Mouse (Mus musculus): ENCODE measurements around the gene Tas2r104. TPM values are rescaled to one million over a fixed set of nuclear protein-coding genes. Genes with fewer than 3 reads are reported as not detected.

Tas2r104 gene
- not detected in 2 replicates for polyA plus RNA-seq (2015; fragmentation: Nextera tagmentation; extraction: Ambion mirVana)

DNA sequence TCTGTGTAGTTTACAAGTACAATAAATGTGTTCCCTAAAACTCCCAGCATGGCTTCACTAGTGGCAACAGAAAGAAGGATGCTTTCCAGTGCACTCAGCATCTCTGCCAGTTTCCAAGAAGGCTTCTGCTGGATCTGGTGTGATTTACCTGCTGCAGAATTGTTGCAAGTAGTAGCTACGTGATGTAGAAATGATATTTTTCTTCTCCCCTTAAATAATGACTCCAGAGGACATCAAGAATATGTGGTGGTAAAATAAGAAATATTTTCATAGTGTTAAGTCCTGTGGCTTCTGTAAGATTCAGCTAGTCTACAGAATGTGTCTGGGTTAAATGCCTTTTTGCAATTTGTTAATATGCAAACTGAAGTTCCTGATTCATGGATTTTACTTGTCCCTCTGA lies at the start of gene Tas2r104:
Tas2r104 (minus strand) TSS at position 101 of the 400 bp plus-strand sequence.
- Histone ChIP-seq H3K27ac (ENCODE audit: low read depth, low read length) (no peak within 1 kb of the TSS), H3K4me2 (ENCODE audit: low read length) (no peak within 1 kb of the TSS), H3K9me3 (ENCODE audit: control insufficient read depth, low read length) (no peaks in the 10 kb centered on the region), H3K9ac (ENCODE audit: low read depth, low read length) (no peak within 1 kb of the TSS), H3K36me3 (ENCODE audit: control insufficient read depth, insufficient read depth, low read length) (no peaks in the 10 kb centered on the region), H3K4me3 (ENCODE audit: low read length) (no peak within 1 kb of the TSS), H3K27me3 (replicated peaks; ENCODE audit: control insufficient read depth, insufficient read depth, low read length) (no peaks in the 10 kb centered on the region), H3K4me1 (ENCODE audit: control insufficient read depth, insufficient read depth, low read depth, low read length) (no peaks in the 10 kb centered on the region)
- no peak for ATAC-seq
- WGBS, result 75% methylated on average over 1 of the region's 1 CpGs

DNA sequence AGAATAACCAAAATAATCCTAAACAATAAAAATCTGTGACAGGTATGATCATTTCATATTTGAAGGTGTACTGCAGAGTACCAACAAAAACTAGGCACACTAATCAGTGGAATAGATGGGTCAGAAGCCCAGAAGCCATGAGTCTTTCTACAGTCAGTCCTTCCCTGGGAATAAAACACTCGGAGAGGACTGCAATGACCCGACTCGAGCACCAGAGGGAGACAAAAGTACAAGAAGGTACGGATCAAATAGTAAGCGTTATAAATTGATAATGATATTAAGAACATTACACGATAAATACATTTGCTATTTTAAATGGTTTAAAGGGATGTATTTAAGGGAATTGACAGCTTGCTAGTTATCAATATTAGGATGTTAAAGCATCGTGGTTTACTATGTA lies 27.3 kb upstream of the Tas2r104 start:
- Histone ChIP-seq H3K9me3 (ENCODE audit: control insufficient read depth, low read length) (peaks cover 4% of the 10 kb centered on the region; the same call in 1 of the 2 replicates), H3K4me1 (ENCODE audit: control insufficient read depth, insufficient read depth, low read depth, low read length) (no peaks in the 10 kb centered on the region), H3K4me3 (ENCODE audit: low read length) (no peak overlapping the region), H3K36me3 (ENCODE audit: control insufficient read depth, insufficient read depth, low read length) (no peaks in the 10 kb centered on the region), H3K4me2 (ENCODE audit: low read length) (no peak overlapping the region), H3K9ac (ENCODE audit: low read depth, low read length) (no peak overlapping the region), H3K27me3 (replicated peaks; ENCODE audit: control insufficient read depth, insufficient read depth, low read length) (no peaks in the 10 kb centered on the region), H3K27ac (ENCODE audit: low read depth, low read length) (no peak overlapping the region)
- WGBS, result 52% methylated on average over 7 of the region's 7 CpGs
- no peak for ATAC-seq

DNA sequence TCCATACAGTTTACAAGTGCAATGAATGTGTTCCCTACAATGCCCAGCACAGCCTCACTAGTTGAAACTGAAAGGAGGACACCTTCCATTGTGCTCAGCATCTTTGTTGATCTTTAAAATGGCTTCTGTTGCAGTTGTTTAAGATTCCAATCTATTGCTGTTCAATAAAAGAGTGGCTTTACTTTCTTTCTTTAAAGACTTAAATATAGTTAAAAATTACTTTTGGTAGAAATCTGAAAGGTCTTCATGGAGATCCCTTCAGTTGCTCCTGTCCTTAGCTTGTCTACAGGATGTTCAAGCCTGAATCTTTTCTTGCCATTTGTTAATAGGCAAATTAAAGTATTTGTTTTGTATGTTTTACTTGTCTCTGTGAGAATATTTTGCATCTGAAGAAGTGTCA lies 4.4 kb upstream of the Tas2r104 start, which contains the start of gene Tas2r114:
Tas2r114 (minus strand) TSS at position 101 of the 400 bp plus-strand sequence.
- Histone ChIP-seq H3K36me3 (ENCODE audit: control insufficient read depth, insufficient read depth, low read length) (no peaks in the 10 kb centered on the region), H3K4me1 (ENCODE audit: control insufficient read depth, insufficient read depth, low read depth, low read length) (no peaks in the 10 kb centered on the region), H3K9ac (ENCODE audit: low read depth, low read length) (no peak within 1 kb of the TSS), H3K27ac (ENCODE audit: low read depth, low read length) (no peak within 1 kb of the TSS), H3K9me3 (ENCODE audit: control insufficient read depth, low read length) (peaks cover 2% of the 10 kb centered on the region; the same call in 1 of the 2 replicates), H3K27me3 (replicated peaks; ENCODE audit: control insufficient read depth, insufficient read depth, low read length) (no peaks in the 10 kb centered on the region), H3K4me2 (ENCODE audit: low read length) (no peak within 1 kb of the TSS), H3K4me3 (ENCODE audit: low read length) (no peak within 1 kb of the TSS)
- ATAC-seq, result no peak

GRCm38 (mm10) chr6:131687395-131687794 lies 1.9 kb upstream of the Tas2r104 start, which contains the start of gene Tas2r105:
TSS of gene Tas2r105 (minus strand) at chr6:131687495.
- no peak within 1 kb of the TSS for H3K4me2 ChIP-seq (ENCODE audit: low read length)
- no peak for ATAC-seq
- peaks cover 2% of the 10 kb centered on the region; the same call in 1 of the 2 replicates for H3K9me3 ChIP-seq (ENCODE audit: control insufficient read depth, low read length)
- no peaks in the 10 kb centered on the region for H3K27me3 ChIP-seq (replicated peaks; ENCODE audit: control insufficient read depth, insufficient read depth, low read length)
- H3K36me3 ChIP-seq (ENCODE audit: control insufficient read depth, insufficient read depth, low read length), result no peaks in the 10 kb centered on the region
- H3K27ac ChIP-seq (ENCODE audit: low read depth, low read length), result no peak within 1 kb of the TSS
- 86% methylated on average over 1 of the region's 1 CpGs for WGBS
- no peak within 1 kb of the TSS for H3K9ac ChIP-seq (ENCODE audit: low read depth, low read length)
- no peaks in the 10 kb centered on the region for H3K4me1 ChIP-seq (ENCODE audit: control insufficient read depth, insufficient read depth, low read depth, low read length)
- no peak within 1 kb of the TSS for H3K4me3 ChIP-seq (ENCODE audit: low read length)

- no peak within 1 kb of the TSS for H3K27ac ChIP-seq (ENCODE audit: low read depth, low read length)
- no peak for ATAC-seq
- H3K36me3 ChIP-seq (ENCODE audit: control insufficient read depth, insufficient read depth, low read length), result no peaks in the 10 kb centered on the region
- no peak within 1 kb of the TSS for H3K4me3 ChIP-seq (ENCODE audit: low read length)
- peaks cover 8% of the 10 kb centered on the region for H3K9me3 ChIP-seq (ENCODE audit: control insufficient read depth, low read length)
- no peaks in the 10 kb centered on the region for H3K4me1 ChIP-seq (ENCODE audit: control insufficient read depth, insufficient read depth, low read depth, low read length)
- no peaks in the 10 kb centered on the region for H3K27me3 ChIP-seq (replicated peaks; ENCODE audit: control insufficient read depth, insufficient read depth, low read length)
- no peak within 1 kb of the TSS for H3K4me2 ChIP-seq (ENCODE audit: low read length)
- no peak within 1 kb of the TSS for H3K9ac ChIP-seq (ENCODE audit: low read depth, low read length)
- 76% methylated on average over 3 of the region's 3 CpGs for WGBS
Measured at GRCm38 (mm10) chr6:131678786-131679185, 6.8 kb downstream of the Tas2r104 start, which contains the start of gene Tas2r106. TSS of gene Tas2r106 (minus strand) at chr6:131678886.

GRCm38 (mm10) chr6:131660049-131660448 lies 25.5 kb downstream of the Tas2r104 start, which contains the start of gene Tas2r107:
TSS of gene Tas2r107 (minus strand) at chr6:131660149.
- H3K36me3 ChIP-seq (ENCODE audit: control insufficient read depth, insufficient read depth, low read length), result no peaks in the 10 kb centered on the region
- no peak within 1 kb of the TSS for H3K4me2 ChIP-seq (ENCODE audit: low read length)
- H3K9me3 ChIP-seq (ENCODE audit: control insufficient read depth, low read length), result 0 out of 2 replicates have a peak, but pooled peaks cover 2% of the 10 kb centered on the region
- no peak within 1 kb of the TSS for H3K9ac ChIP-seq (ENCODE audit: low read depth, low read length)
- no peak for ATAC-seq
- no peak within 1 kb of the TSS for H3K4me3 ChIP-seq (ENCODE audit: low read length)
- no peak within 1 kb of the TSS for H3K27ac ChIP-seq (ENCODE audit: low read depth, low read length)
- no peaks in the 10 kb centered on the region for H3K27me3 ChIP-seq (replicated peaks; ENCODE audit: control insufficient read depth, insufficient read depth, low read length)
- no peaks in the 10 kb centered on the region for H3K4me1 ChIP-seq (ENCODE audit: control insufficient read depth, insufficient read depth, low read depth, low read length)

Other genes starting within 250 kb of the Tas2r104 start
- gene 5430401F13Rik, start 199.3 kb downstream of the Tas2r104 start, polyA plus RNA-seq (2015; fragmentation: Nextera tagmentation; extraction: Ambion mirVana), result not detected in 2 replicates
- gene Gm6619, start 199.3 kb downstream of the Tas2r104 start, polyA plus RNA-seq (2015; fragmentation: Nextera tagmentation; extraction: Ambion mirVana), result not detected in 2 replicates
- gene Tas2r130, start 54.8 kb downstream of the Tas2r104 start, polyA plus RNA-seq (2015; fragmentation: Nextera tagmentation; extraction: Ambion mirVana), result not detected in 2 replicates
- gene Tas2r107, start 25.6 kb downstream of the Tas2r104 start, polyA plus RNA-seq (2015; fragmentation: Nextera tagmentation; extraction: Ambion mirVana), result not detected in 2 replicates
- not detected in 2 replicates for gene Tas2r106, start 6.9 kb downstream of the Tas2r104 start, polyA plus RNA-seq (2015; fragmentation: Nextera tagmentation; extraction: Ambion mirVana)
- gene Tas2r105, start 1.8 kb upstream of the Tas2r104 start, polyA plus RNA-seq (2015; fragmentation: Nextera tagmentation; extraction: Ambion mirVana), result not detected in 2 replicates
- not detected in 2 replicates for gene Tas2r114, start 4.3 kb upstream of the Tas2r104 start, polyA plus RNA-seq (2015; fragmentation: Nextera tagmentation; extraction: Ambion mirVana)

Measured in hindbrain, embryonic 16.5 days (tissue).